Mouse (Mus musculus): ENCODE data around the gene Tctex1d4. TPM values are rescaled to one million over a fixed set of nuclear protein-coding genes. Genes with fewer than 3 reads are reported as not detected.
A peak's percentile ranks its signal among the peaks of the same experiment; 100 is the strongest.

Tctex1d4 gene
- total and polyA plus RNA-seq, 2 experiments from 2014 or later, result 1.2 to 5.8 TPM

DNA sequence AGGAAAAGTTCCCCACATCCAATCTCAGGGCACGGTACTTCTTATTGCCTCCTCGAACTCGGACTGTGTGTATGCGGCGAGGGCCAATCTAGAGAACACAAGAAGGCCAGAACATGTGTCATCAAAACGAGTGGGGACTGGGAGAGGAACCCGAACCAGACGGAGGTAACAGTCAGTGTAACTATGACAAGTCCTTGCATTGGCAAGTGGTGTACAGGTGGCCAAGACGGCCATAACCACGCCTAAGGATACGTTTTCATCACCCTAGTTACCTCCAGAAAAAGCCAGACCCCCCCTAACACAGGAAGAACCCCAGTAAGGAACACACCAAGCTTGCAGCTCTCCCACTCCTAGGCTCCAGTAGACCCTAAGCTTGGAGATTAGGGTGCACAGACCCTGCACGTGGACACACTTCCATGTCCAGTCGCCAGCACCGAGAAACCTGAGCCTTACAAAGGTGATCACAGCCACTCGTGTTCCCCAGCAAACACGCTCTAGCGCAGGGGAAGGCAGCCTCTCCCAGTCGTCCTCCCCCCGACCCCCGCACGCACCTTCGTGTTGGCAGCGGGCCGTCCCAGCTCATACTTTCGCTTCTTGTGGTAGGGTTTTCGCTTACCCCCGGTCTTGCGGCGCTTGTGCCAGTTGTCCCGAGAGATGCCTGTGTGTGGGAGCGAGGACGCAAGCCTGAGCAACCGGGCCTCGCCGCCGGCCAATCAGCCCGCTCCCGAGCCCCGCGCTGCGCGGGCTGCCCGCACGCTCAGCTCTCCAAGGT is 28.6 kb downstream of the Tctex1d4 start:
- peak; percentile 71; the same call in 1 of the 2 replicates for ATAC-seq (ENCODE audit: low FRiP score)
- TF ChIP-seq CTCF (IDR thresholded peaks at IDR 0.05), result no peak
- Histone ChIP-seq H3K4me1 (ENCODE audit: insufficient read depth, low read length) (no peaks in the 10 kb centered on the region), H3K36me3 (ENCODE audit: insufficient read depth, low read length) (peaks cover 28% of the 10 kb centered on the region), H3K4me3 (ENCODE audit: low read depth, low read length) (peak overlapping the region; percentile 89), H3K27ac (ENCODE audit: low read depth, low read length) (peak overlapping the region; percentile 94), H3K9me3 (ENCODE audit: low read length) (no peaks in the 10 kb centered on the region), H3K9ac (replicated peaks; ENCODE audit: low read length, poor library complexity, severe bottlenecking) (peak overlapping the region; percentile 95), H3K4me2 (ENCODE audit: low read depth, low read length, poor library complexity, severe bottlenecking) (peak overlapping the region; percentile 88), H3K27me3 (ENCODE audit: insufficient read depth, low read length) (no peaks in the 10 kb centered on the region)
- DNase-seq (ENCODE audit: low spot score), result no peak
- 3% methylated on average over 42 of the region's 44 CpGs for WGBS

DNA sequence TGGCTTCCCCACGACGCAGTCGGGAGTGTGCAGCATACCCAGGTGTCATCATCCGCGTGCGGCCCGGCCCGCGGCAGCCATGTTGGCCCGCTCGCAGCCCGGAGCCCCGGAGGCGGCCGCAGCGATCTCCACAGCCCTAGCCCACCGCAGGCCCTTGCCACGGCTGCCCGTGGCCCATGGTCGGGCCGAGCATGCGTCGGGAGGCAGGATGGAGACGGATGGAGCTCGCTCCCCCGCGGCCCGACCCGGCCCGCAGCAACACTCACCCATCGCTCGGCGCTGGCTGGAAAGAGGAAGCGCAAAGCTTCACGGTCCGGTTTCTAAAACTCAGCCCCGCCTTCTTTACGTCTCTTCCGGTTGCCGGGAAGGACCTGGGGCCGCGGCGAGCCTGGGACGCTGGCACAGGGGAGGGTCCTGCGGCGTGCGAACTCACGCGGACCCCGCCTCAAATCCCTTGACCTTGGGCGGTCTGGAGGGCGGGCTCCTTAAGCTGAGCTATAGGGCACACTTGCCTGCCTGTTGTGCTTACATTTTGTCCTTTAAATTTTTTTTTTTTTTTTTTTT is 29.3 kb downstream of the Tctex1d4 start, which contains the start of gene Rps8:
Rps8 (minus strand) TSS at position 452 of the 564 bp plus-strand sequence.
- peak within 1 kb of the TSS; percentile 88 for H3K4me2 ChIP-seq (ENCODE audit: low read depth, low read length, poor library complexity, severe bottlenecking)
- ATAC-seq (ENCODE audit: low FRiP score) (peak; percentile 90), DNase-seq (ENCODE audit: low spot score) (peak; percentile 94)
- no peaks in the 10 kb centered on the region for H3K4me1 ChIP-seq (ENCODE audit: insufficient read depth, low read length)
- WGBS, result 0% methylated on average over 50 of the region's 52 CpGs
- H3K27ac ChIP-seq (ENCODE audit: low read depth, low read length), result peak within 1 kb of the TSS; percentile 94
- no peaks in the 10 kb centered on the region for H3K9me3 ChIP-seq (ENCODE audit: low read length)
- H3K4me3 ChIP-seq (ENCODE audit: low read depth, low read length), result peak within 1 kb of the TSS; percentile 89
- peaks cover 24% of the 10 kb centered on the region for H3K36me3 ChIP-seq (ENCODE audit: insufficient read depth, low read length)
- peak within 1 kb of the TSS; percentile 95 for H3K9ac ChIP-seq (replicated peaks; ENCODE audit: low read length, poor library complexity, severe bottlenecking)
- TF ChIP-seq CTCF (IDR thresholded peaks at IDR 0.05), result no peak
- H3K27me3 ChIP-seq (ENCODE audit: insufficient read depth, low read length), result no peaks in the 10 kb centered on the region

DNA sequence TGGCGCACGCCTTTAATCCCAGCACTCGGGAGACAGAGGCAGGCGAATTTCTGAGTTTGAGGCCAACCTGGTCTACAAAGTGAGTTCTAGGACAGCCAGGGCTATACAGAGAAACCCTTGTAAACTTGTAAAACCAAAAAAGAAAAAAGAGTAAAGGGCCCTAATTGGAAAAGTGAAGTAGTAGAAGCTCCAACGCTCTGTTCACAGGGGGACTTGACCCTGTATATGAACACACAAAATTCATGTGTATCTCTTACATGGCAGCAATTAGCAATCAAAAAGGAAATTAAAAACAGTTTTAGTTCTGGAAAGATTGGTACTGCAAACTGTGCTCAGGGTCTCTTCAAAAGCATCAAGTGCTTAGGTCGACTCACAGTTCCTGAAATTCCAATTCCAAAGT is 29.8 kb downstream of the Tctex1d4 start:
- DNase-seq (ENCODE audit: low spot score), result no peak
- no peak for TF ChIP-seq CTCF (IDR thresholded peaks at IDR 0.05)
- Histone ChIP-seq H3K4me1 (ENCODE audit: insufficient read depth, low read length) (no peaks in the 10 kb centered on the region), H3K9ac (replicated peaks; ENCODE audit: low read length, poor library complexity, severe bottlenecking) (peak overlapping the region; percentile 95; the same call in 1 of the 2 replicates), H3K27ac (ENCODE audit: low read depth, low read length) (peak overlapping the region; percentile 18; the same call in 1 of the 2 replicates), H3K27me3 (ENCODE audit: insufficient read depth, low read length) (no peaks in the 10 kb centered on the region), H3K9me3 (ENCODE audit: low read length) (no peaks in the 10 kb centered on the region), H3K4me2 (ENCODE audit: low read depth, low read length, poor library complexity, severe bottlenecking) (peak overlapping the region; percentile 88), H3K4me3 (ENCODE audit: low read depth, low read length) (peak overlapping the region; percentile 89), H3K36me3 (ENCODE audit: insufficient read depth, low read length) (peaks cover 22% of the 10 kb centered on the region)
- WGBS, result 24% methylated on average over 6 of the region's 6 CpGs
- ATAC-seq (ENCODE audit: low FRiP score), result no peak

DNA sequence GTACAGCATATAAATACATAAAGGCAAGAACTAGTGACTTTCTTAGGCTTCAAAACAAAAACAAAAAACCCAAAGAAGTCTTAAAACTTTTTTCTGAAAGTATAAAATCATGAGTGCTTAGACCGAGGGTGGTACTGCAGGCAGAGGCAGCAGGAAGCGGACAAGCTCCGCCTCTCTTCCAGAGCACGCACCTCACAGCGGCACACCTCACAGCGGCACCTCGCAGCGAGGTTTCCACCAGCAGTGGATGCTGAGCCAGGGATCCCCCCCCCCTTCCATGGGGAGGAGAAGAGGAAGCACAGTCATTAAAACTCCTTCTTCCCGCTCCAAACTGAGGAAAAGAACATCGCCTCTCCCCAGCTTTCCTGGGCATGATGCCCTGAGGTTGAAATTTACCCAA is 33.1 kb downstream of the Tctex1d4 start:
- no peaks in the 10 kb centered on the region for H3K36me3 ChIP-seq (ENCODE audit: insufficient read depth, low read length)
- no peaks in the 10 kb centered on the region for H3K9me3 ChIP-seq (ENCODE audit: low read length)
- no peak for DNase-seq (ENCODE audit: low spot score)
- no peaks in the 10 kb centered on the region for H3K4me1 ChIP-seq (ENCODE audit: insufficient read depth, low read length)
- no peak overlapping the region for H3K27ac ChIP-seq (ENCODE audit: low read depth, low read length)
- no peak overlapping the region for H3K9ac ChIP-seq (replicated peaks; ENCODE audit: low read length, poor library complexity, severe bottlenecking)
- no peak overlapping the region for H3K4me3 ChIP-seq (ENCODE audit: low read depth, low read length)
- no peak for ATAC-seq (ENCODE audit: low FRiP score)
- no peak overlapping the region for H3K4me2 ChIP-seq (ENCODE audit: low read depth, low read length, poor library complexity, severe bottlenecking)
- H3K27me3 ChIP-seq (ENCODE audit: insufficient read depth, low read length), result no peaks in the 10 kb centered on the region
- 85% methylated on average over 10 of the region's 10 CpGs for WGBS
- no peak for TF ChIP-seq CTCF (IDR thresholded peaks at IDR 0.05)

DNA sequence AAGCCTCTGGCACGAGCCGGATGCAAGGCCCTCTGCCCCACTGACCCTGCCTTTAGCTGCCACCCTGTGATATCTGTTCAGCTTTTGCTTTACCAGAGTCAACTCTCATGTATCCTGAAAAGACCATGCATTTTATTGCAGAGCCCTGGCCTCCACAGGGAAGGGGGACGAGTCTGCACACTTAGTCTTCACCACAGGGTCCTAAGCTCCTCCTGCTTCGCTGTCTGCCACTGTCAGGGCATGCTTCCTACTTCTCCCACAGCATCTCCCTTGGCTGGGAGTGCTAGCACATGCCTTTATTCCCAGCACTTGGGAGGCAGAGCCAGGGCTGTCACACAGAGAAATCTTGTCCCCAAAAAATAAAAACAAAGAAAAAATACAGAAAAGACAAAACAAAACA is 34.6 kb downstream of the Tctex1d4 start:
- 69% methylated on average over 4 of the region's 4 CpGs for WGBS
- H3K4me1 ChIP-seq (ENCODE audit: insufficient read depth, low read length), result no peaks in the 10 kb centered on the region
- H3K4me2 ChIP-seq (ENCODE audit: low read depth, low read length, poor library complexity, severe bottlenecking), result no peak overlapping the region
- DNase-seq (ENCODE audit: low spot score) (no peak), ATAC-seq (ENCODE audit: low FRiP score) (0 out of 2 replicates have a peak, but pooled peaks have one; percentile 48)
- H3K36me3 ChIP-seq (ENCODE audit: insufficient read depth, low read length), result peaks cover 2% of the 10 kb centered on the region; the same call in 1 of the 2 replicates
- H3K27me3 ChIP-seq (ENCODE audit: insufficient read depth, low read length), result no peaks in the 10 kb centered on the region
- no peaks in the 10 kb centered on the region for H3K9me3 ChIP-seq (ENCODE audit: low read length)
- H3K9ac ChIP-seq (replicated peaks; ENCODE audit: low read length, poor library complexity, severe bottlenecking), result no peak overlapping the region
- H3K27ac ChIP-seq (ENCODE audit: low read depth, low read length), result no peak overlapping the region
- no peak for TF ChIP-seq CTCF (IDR thresholded peaks at IDR 0.05)
- no peak overlapping the region for H3K4me3 ChIP-seq (ENCODE audit: low read depth, low read length)

DNA sequence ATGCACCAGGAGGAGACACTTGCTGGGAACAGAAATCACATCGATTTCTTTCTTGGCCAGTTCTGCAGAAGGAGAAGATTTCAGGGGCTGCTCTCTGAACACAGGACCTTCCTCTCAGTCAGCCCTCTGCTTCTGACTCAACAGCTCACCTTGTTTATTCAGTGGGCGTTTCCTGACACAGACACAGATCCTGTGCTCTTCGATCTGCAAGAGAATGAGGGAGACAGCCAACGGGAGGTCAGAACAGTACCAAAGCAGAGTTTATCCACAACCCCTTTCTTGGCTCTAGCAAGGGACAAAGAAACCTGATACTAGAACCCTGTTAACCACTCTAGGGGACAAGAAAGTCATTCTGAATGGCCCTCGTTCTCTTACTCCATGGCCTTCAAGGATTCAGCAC is 43.3 kb downstream of the Tctex1d4 start:
- no peak for TF ChIP-seq CTCF (IDR thresholded peaks at IDR 0.05)
- DNase-seq (ENCODE audit: low spot score) (no peak), ATAC-seq (ENCODE audit: low FRiP score) (no peak)
- Histone ChIP-seq H3K27me3 (ENCODE audit: insufficient read depth, low read length) (no peaks in the 10 kb centered on the region), H3K4me1 (ENCODE audit: insufficient read depth, low read length) (no peaks in the 10 kb centered on the region), H3K9ac (replicated peaks; ENCODE audit: low read length, poor library complexity, severe bottlenecking) (no peak overlapping the region), H3K36me3 (ENCODE audit: insufficient read depth, low read length) (peaks cover 12% of the 10 kb centered on the region; the same call in 1 of the 2 replicates), H3K4me2 (ENCODE audit: low read depth, low read length, poor library complexity, severe bottlenecking) (no peak overlapping the region), H3K4me3 (ENCODE audit: low read depth, low read length) (no peak overlapping the region), H3K9me3 (ENCODE audit: low read length) (no peaks in the 10 kb centered on the region), H3K27ac (ENCODE audit: low read depth, low read length) (no peak overlapping the region)
- 91% methylated on average over 5 of the region's 5 CpGs for WGBS

Small RNAs within 50 kb of the gene (microRNA-seq; reads per million reads assigned to microRNA genes)
- gene Gm22398 (ENCODE audit: borderline number of aligned reads), result not detected

Other genes with a start within 250 kb of the Tctex1d4 start
- 20.1 and 23.0 TPM in 2 replicates for gene Zswim5, start 249.4 kb upstream of the Tctex1d4 start, total RNA-seq (2014; rRNA removed)
- 2.2 and 2.4 TPM in 2 replicates for gene Zswim5, start 249.4 kb upstream of the Tctex1d4 start, polyA plus RNA-seq (2015; fragmentation: Nextera tagmentation; extraction: Ambion mirVana)
- 25.5 and 50.0 TPM in 2 replicates for gene Urod, start 132.4 kb upstream of the Tctex1d4 start, total RNA-seq (2014; rRNA removed)
- 36.6 and 36.8 TPM in 2 replicates for gene Urod, start 132.4 kb upstream of the Tctex1d4 start, polyA plus RNA-seq (2015; fragmentation: Nextera tagmentation; extraction: Ambion mirVana)
- 45.5 and 46.5 TPM in 2 replicates for gene Hectd3, start 131.5 kb upstream of the Tctex1d4 start, total RNA-seq (2014; rRNA removed)
- gene Hectd3, start 131.5 kb upstream of the Tctex1d4 start, polyA plus RNA-seq (2015; fragmentation: Nextera tagmentation; extraction: Ambion mirVana), result 20.2 and 22.6 TPM in 2 replicates
- 20.7 and 21.7 TPM in 2 replicates for gene Eif2b3, start 107.4 kb upstream of the Tctex1d4 start, total RNA-seq (2014; rRNA removed)
- gene Eif2b3, start 107.4 kb upstream of the Tctex1d4 start, polyA plus RNA-seq (2015; fragmentation: Nextera tagmentation; extraction: Ambion mirVana), result 57.5 and 58.4 TPM in 2 replicates
- 6.8 and 12.2 TPM in 2 replicates for gene Ptch2, start 30.7 kb upstream of the Tctex1d4 start, total RNA-seq (2014; rRNA removed)
- 3.5 and 3.7 TPM in 2 replicates for gene Ptch2, start 30.7 kb upstream of the Tctex1d4 start, polyA plus RNA-seq (2015; fragmentation: Nextera tagmentation; extraction: Ambion mirVana)
- 7.3 and 8.2 TPM in 2 replicates for gene Btbd19, start 1.1 kb upstream of the Tctex1d4 start, total RNA-seq (2014; rRNA removed)
- 3.8 and 4.2 TPM in 2 replicates for gene Btbd19, start 1.1 kb upstream of the Tctex1d4 start, polyA plus RNA-seq (2015; fragmentation: Nextera tagmentation; extraction: Ambion mirVana)
- 20.8 and 28.2 TPM in 2 replicates for gene Plk3, start 7.2 kb downstream of the Tctex1d4 start, total RNA-seq (2014; rRNA removed)
- 26.6 and 26.8 TPM in 2 replicates for gene Plk3, start 7.2 kb downstream of the Tctex1d4 start, polyA plus RNA-seq (2015; fragmentation: Nextera tagmentation; extraction: Ambion mirVana)
- 439 and 604 TPM in 2 replicates for gene Rps8, start 29.4 kb downstream of the Tctex1d4 start, total RNA-seq (2014; rRNA removed)
- gene Rps8, start 29.4 kb downstream of the Tctex1d4 start, polyA plus RNA-seq (2015; fragmentation: Nextera tagmentation; extraction: Ambion mirVana), result 475 and 493 TPM in 2 replicates
- 2.9 and 9.8 TPM in 2 replicates for gene Kif2c, start 55.8 kb downstream of the Tctex1d4 start, total RNA-seq (2014; rRNA removed)
- gene Kif2c, start 55.8 kb downstream of the Tctex1d4 start, polyA plus RNA-seq (2015; fragmentation: Nextera tagmentation; extraction: Ambion mirVana), result 2.3 and 3.3 TPM in 2 replicates
- gene Tmem53, start 125.2 kb downstream of the Tctex1d4 start, total RNA-seq (2014; rRNA removed), result 7.6 and 10.5 TPM in 2 replicates
- 9.7 and 12.6 TPM in 2 replicates for gene Tmem53, start 125.2 kb downstream of the Tctex1d4 start, polyA plus RNA-seq (2015; fragmentation: Nextera tagmentation; extraction: Ambion mirVana)
- 1.8 and 3.1 TPM in 2 replicates for gene Armh1, start 125.3 kb downstream of the Tctex1d4 start, total RNA-seq (2014; rRNA removed)
- gene Armh1, start 125.3 kb downstream of the Tctex1d4 start, polyA plus RNA-seq (2015; fragmentation: Nextera tagmentation; extraction: Ambion mirVana), result 2.5 and 2.6 TPM in 2 replicates